Mouse (Mus musculus) stomach, postnatal 0 days (tissue): Measurements from ENCODE around the gene Ddn.

Source experiments
- CTCF ChIP-seq: IDR thresholded peaks from 2 replicates; pipeline ENCODE4 v1.5.1; 2016; ENCODE audit warnings: antibody characterized with exemption, low read depth, mild to moderate bottlenecking, moderate library complexity
- EP300 ChIP-seq: optimal IDR thresholded peaks from 2 replicates; pipeline ENCODE3; 2016; ENCODE audit warnings: antibody characterized with exemption

- TF ChIP-seq CTCF (peak; percentile 66), EP300 (no peak)
These were observed 23.5 kb downstream of the Ddn start for GRCm38 (mm10) chr15:98785744-98786143.
